Mouse (Mus musculus): ENCODE results near the gene Cntn6.

DNA sequence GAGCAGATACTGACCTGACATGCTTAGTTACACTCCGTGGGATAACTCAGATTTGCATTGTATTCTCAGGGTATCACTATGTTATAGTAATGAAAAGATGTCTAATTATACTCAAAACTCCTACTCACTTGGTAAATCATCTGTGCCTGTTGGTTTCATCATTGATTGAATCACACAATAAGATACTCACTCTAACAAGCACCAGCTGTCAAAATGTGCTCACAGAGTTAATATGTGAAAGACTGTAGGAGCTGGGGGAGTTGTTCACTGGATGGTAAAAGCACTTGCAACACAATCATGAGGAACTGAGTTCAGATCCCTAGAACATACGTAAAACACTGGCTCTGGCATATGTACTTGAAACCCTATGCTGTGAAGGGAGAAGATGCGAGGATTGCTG is 398.5 kb downstream of the Cntn6 start:
- TF ChIP-seq POLR2A (IDR thresholded peaks at IDR 0.05; ENCODE audit: borderline replicate concordance, extremely low read depth, low read depth, low read length) (no peak), CTCF (IDR thresholded peaks at IDR 0.05; ENCODE audit: insufficient read depth, low read length) (no peak)
